Mouse (Mus musculus) induced T-regulatory cell, adult 2 months (primary cell): ENCODE results near the gene Ttc39b.
A peak's percentile ranks its signal among the peaks of the same experiment; 100 is the strongest.

Experiments used
- DNase-seq: peaks from one replicate; pipeline ENCODE4 v3.0.0-alpha.2; 2012; ENCODE audit warnings: low read depth

Gene Ttc39b

DNA sequence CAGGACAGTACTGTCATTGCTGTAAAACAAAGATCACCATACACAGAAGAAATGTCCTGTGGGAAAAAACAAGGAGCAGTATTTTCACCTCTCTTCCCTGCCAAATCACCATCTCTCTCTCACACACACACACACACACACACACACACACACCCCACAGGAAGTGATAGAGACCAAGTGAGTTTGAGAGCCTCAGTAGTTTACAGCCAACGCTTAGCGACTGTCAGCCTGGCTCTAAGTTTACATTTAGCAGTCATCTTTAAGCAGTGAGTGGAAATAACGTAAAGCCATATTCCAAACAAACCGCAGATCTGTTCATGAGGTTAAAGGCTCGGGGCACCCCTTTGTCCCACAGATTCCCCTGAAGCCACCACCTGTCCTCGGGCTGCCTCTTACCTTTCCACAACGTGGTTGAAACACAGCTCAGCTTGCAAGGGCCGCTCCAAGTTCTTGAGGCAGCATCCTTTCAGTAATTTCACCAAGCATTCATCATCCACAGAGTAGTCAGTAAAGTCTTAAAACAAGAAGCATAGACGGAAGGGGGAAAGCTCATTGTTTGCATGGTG, 91.7 kb downstream of the Ttc39b start:
- DNase-seq = no peak

DNA sequence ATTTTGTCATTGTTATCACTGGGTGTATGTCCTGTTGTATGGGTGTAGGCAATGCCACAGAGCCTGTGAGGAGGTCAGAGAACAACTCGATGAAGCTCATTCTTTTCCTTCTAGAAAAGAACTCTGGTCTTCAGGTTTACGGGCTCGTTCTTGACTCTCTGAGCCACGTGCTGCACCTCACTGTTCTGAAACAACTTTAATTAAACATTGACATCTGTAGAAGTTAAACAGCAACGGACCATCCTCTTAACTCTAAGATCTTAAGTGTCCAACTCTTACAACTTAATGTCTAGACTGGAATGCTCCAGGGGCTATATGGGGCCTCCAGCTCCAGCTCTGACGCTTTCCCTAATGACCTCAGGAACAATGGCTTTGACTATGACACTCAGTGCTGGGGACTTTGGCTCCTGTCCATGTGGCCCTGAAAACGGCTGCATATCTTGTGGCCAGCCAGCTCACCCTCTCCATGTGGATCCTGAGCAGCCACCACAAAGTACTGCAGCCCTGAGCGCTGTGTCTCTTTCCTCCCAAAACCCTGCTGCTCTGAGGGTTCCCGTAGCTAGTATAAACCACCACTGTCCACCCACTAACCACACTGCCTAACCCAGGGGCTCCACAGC, 95.3 kb downstream of the Ttc39b start:
- DNase-seq = no peak

DNA sequence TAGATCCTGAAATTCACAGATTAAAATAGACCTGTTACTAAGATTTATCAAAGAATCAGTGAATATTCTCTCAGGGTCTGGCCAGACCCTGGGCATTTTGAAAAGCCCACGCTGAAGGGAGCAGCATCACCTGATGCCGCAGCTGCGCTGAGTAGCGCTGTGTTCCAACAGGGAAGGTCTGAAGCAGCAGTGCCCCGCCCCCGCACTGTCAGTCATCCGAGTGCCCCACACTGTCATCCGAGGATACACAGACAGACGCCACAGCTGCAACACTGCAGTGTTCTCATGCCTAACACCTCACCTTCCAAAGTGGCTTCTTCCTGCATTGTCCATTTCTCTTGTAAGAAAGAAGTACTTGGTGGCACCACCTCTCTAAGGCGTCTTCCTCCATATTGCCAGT, 96.0 kb downstream of the Ttc39b start:
- DNase-seq = no peak

DNA sequence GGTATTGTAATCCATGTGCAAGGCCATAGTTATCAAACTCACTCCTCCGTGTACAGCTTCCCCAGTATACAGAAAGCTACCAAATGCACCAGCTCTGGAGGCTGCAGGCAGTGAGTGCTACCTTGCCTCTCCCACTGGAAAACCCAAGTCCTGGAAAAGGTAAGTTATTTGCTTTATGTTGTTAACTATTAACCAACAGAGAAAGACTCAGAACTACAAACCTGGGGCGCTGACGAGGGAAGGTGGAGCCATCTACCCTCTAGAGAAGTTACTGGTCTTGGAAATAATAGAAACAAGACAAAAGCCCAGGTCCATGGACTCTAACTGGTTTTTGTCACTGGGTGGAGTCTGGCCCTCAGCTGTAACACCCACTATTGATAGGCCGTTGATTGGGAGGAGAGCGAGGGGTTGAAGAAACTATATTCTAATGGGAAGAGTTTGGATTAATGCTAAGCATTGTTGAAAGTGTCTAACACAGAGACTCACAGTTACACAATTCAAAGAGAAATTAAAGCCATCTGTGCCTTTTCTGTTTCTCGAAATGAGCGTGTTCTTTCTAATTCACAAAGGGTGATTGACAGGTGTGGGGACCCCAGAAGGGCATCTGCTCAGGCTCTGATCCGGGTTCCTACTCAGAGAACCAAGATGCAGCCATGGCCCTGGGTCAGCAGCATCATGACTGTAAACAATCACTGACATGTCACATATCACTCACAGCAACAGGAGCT, 98.3 kb downstream of the Ttc39b start:
- DNase-seq = no peak

DNA sequence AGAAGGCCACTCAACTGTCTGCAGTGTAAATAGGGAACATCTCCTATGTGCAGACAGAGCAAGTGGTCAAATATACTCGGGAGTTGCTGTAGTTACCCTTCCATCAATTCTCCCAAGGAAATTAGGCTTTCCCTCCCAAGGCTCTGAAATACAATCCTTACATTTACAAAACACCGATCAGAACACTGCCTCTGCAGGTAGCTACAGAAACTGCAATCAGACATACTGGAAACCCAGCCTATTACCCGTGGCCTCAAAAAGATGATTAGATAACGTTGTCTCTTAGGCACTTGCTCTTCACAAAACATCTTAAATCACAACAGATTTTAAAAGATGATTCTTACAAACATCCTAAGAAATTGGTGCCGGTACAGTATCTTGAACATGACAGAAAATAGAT, 99.8 kb downstream of the Ttc39b start:
- DNase-seq = peak; percentile 61

DNA sequence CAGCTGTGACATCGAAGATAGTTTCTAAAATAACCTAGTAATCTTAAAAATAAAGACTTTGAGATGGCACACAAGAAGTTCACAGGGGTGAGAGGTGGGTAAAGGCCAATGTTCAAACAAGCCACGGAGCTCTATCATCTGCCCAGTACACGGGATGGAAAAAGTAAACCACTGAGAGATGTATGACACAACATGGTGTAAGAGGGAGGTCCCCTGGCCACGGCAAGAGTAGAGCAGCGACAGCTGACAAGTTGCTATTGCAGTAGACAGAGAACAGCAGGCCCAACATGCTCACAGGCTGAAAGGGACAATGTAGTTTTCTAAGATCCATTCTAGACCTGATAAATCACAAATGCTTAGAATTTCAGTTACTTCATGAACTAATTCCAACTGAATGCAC, 100.9 kb downstream of the Ttc39b start:
- DNase-seq = no peak

DNA sequence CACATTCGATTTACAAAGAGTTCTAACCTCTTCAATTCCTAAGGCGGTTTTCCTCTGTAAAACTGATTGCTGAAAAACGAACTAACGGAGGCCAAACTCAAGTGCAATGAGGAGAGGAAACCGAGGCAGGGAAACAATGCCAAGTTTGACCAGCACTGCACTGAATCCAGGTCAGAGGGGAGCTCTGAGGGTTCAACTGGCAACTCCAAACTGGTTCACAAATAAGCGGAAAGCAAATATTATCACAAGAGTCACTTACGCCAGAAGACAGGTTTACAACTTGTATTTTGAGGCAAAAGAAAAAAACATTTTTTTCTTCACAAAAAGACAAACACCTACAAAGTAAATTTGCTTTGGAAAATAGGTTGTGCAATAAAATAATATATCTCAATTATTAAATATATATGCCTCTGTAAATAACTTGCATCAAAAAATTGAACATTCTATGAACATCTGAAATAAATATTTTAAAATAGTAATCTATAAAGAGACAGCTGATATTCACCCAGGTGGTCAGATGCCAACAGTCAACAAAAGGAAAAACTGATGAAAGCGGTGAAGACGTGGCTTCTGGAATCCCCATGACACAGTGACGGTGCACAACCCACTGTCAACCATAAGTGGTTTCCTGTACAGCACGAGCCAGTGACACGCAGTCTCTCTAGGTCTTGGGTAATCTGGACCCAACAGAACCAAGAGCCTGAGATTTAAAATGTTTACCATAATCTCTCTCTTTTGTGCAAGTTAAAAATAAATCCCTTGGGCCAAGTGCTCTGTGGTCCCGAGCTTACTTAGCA, 103.1 kb downstream of the Ttc39b start:
- DNase-seq = no peak

DNA sequence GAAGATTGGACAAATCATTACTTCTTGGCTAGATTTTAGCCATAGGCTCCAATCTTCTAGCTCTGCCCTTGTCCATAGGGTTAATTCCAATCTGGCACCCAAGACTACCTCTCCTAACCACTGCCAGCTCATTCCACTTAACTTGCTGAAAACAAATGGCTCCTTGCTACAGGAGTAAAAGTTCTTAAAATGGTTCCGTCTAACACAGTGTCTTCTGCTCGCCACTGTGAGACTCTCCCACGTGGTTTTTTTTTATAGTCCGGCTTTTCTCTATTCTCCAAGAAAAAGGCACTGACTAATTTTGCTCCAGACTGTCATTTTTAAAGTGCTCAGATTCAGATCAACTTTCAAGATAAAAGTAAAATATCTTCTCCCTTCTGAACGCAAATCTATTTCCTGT, 104.8 kb downstream of the Ttc39b start:
- DNase-seq = no peak

DNA sequence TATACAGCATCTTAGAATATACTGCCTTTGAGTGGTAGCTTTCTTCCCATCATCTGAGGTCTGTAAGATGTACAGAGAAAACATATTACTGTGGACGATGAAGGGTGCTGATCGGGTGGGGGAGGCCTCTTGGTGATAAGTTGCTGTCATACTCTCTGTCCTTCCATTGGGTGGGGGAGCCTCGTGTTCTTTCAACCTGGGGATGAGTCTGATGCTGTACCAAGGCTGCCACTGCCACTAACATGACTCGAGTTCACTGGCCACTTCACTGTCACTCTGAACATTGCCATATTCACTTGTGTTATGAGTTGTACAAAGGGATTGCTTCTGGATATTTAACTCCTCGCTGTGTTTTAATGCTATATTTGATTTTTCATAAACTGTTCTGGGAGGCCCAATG, 106.9 kb downstream of the Ttc39b start:
- no peak for DNase-seq

DNA sequence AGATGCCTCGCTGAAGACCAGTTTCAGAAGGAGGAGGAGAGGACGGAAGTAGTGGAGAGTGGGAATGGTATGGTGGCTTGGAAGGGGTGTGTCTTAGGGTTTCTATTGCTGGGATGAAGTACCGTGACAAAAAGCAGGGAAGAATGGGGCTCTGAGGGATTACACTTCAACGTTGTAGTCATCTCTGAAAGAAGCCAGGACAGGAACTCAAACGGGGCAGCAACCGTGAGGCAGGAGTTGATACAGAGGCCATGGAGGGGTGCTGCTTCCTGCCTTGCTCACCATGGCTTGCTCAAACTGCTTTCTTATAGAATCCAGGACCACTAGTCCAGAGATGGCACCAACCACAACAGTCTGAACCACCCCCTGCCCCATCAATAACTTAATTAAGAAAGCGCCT, 107.7 kb downstream of the Ttc39b start:
- no peak for DNase-seq

DNA sequence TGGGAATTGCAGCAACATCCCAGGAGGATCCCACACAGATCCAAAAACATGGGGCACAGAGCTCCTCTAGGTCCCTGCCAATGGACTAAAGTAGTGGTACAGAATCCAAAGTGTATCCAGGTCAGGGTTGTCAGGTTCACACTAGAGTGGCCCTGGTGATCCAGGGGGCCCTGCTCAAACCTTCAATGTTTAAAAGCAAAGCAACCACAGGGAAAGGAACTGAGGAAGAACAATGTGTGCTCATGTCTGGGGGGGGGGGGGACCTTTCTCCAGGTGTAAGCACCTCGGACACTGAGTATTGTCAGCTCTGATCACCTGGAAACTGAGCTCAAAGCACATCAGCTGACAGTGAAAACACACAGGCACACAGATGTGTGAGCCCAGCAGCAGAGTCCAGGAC, 108.3 kb downstream of the Ttc39b start:
- DNase-seq = no peak

DNA sequence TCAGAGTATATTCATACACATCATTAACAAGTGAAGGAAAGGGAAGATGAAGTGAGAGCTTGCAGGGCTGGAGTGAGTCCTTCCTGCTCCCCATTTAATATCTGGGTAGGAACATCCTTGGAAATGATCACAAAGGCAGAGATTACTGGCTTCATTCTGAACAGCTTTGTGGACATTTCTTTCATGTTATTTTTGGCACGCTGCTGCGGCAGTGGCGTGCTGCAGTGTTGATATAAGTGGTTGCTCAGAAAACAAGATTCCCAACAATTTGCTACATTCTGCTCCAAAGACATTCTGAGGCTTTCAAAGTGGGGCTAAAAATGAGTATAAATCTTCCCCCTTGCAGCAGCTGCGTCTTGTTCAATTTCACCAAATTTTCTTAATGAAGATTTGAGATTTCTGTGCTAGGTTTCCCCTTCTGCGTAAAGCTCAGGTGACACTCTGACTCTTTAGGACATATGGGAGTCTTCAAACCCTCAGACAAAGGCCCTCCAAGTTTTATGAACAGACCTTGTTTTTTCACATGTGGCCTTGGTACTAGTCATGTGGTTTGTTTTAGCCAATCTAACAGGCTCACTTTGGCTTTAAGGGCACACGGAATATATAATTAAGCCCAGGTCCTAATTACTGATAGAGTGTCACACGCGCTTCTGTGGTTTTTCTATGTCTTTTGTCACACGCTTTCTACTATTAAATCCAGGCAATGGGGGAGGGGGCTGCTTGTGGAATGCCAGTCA, 109.1 kb downstream of the Ttc39b start:
- no peak for DNase-seq

DNA sequence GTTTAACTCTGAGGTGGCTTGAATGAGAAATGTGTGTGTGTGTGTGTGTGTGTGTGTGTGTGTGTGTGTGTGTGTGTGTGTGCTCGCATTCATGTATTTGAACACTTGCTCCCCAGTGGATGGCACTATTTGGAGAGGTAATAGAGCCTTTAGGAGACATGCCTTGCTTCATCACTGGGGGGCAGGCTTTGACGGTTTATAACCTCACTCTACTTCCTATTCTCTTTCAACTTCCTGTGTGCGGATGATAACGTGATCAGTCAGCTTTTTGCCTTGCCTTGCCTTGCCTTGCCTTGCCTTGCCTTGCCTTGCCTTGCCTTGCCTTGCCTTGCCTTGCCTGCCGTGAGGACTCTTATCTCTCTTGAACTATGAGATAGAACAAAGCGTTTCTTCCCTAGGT, 110.3 kb downstream of the Ttc39b start:
- DNase-seq = peak; percentile 32

DNA sequence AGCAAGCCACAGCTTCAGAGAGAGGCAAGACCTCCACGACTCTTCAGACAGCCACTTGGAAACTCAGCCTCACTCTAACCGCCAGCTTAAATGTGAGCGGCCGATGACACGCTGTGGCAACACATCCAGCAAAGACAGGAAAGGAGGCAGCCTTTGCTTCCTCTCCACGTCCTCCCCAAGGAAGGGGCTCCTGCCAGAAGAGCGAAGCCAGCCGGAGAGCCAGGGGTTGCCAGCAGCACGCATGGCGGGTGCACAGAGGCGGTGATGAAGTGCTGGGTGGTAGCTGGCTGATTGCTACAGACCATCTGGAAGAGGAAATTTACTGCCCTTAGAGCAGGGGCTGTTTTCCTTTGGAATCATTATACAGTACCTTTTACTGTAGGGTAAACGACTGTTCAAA, 112.3 kb downstream of the Ttc39b start:
- no peak for DNase-seq

DNA sequence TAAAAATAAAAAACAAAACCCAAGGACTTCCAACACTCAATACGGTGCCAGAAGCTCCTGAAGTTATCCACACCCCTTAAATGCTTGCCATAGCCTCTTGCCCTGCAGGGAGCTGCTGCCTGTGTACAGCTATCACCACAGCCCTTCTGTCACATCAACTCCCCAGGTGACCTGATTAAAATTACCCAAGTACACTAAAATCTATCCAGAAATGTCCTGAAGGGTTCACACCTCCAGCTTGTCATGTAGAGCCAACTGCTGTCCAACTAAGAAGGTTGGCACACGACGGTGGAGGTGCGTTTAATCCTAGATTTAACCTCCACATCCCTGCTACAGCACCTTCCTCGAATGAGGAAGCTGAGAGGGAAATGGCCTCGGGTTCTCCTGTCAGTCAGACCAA, 113.6 kb downstream of the Ttc39b start:
- DNase-seq = no peak

DNA sequence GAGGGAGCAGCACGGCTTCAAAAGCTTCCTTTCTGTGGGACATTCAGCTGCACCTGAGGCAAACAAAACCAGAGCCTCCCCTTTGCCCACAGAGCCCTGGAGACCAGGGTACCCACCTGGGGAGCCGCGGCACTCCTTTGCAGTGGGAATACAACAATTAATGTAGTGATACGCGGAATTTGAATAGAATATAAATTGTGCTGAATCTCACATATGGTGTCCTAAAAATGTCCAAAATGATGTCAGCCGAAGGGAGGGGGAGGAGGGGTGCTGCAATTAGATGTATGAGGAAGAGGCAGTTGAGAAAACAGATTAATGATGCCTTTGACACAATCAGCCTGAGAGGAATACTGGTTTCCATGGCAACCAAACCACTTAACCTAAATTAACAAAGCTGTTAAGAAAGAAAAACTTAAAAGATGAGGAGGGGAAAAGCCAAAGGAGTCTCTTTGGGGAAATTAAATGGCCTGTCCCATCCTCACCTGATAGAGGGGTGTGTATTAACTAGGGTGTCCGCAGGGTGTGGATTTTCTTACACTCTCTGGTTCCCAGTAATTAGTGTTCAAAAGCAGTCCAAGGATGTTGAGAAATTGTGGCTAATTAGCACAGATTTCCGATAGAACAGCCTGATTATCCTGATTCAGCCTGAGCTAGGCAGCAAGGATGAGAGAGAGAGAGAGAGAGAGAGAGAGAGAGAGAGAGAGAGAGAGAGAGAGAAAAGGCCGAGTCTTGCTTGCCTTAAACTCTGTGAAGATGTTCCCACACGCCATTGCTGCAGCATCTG, 117.1 kb downstream of the Ttc39b start:
- DNase-seq = no peak

DNA sequence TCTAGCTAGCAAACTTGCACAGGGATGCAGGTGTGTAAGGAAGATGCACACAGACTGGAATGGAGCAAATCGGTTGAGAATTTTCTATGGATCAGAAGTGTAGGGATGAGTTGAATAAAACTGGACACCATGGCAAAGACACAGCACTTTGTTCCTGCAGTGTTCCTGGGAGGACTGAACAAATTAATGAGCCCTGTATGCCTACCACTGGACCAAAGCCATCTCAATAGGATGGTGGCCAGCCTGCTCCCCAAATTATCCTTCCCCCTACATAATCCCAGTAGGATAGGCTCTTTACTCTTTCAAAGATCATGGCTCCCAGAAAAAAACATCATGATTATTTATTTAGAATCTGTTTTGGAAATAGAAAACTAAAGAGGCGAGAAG, 117.6 kb downstream of the Ttc39b start:
- no peak for DNase-seq

DNA sequence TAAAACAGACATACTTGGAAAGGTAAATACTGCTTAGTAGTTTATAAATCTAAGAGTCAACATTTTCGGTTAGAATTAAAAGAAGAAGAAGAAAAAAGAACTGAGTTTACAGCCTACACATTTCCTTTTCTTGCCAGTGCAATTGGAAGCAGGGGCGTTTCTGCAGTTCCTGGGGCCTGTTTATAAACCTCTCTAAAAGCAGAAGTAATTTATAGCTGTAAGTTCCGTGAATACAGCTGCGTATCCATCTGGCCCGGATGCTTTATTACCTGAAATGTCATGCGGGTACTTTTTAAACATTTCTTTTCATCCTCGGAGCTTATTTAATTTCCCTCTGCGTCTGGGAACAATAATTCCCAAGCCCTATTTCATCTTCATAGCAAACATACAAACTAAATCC, 124.7 kb downstream of the Ttc39b start:
- no peak for DNase-seq

DNA sequence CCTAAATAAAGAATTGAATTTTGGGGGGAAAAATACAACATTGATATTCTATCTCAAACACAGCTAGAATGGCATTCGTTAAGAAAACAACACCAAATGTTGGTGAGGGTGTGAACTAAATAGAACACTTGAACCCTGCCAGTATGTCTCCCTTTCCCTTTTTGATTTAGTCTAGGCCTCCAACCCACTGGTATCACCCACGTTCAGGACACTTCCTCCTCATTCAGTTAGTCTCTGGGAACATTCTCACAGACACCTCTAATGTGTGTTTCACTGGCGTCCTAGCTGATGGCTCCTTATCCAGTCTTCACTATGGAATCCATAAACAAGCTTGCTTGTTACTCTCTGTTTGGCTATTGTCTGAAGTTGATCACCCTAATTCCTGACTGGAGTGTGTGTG, 125.9 kb downstream of the Ttc39b start:
- DNase-seq = no peak

DNA sequence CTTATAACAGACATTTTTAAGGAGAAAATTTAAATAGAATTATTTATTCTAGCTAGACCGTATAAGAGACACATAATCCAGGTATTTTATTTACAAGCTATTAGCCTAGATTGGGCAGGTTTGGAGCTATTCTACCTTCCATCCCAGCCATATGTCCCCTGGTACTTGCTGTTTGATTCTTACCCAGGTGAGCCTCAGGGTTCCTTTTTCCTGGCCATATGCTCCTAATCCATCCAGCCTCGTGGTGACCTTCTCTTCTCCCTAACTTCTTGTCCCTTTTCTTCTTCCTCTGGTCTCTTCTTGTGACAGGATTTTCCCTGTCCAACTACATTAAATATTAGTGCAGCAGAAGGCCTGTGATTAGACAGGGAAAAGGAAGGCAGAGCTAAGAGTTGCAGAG, 134.3 kb downstream of the Ttc39b start:
- DNase-seq = no peak

DNA sequence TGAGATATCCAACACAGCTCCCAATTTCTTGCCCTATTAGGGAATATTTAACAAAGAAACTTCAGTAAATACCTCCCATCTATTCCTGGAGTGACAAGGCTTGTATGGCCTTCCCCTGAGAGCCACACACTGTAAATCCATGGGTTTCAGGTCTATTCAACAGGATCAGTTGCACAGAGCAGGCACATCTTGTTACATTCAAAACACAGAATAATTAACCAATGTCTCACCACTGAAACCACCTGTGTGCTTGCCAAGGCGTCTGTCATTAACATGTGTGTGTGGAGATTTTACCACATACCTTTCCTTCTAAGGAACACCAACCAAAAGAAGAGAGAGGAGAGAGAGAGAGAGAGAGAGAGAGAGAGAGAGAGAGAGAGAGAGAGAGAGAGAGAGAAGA, 136.7 kb downstream of the Ttc39b start:
- DNase-seq = no peak

DNA sequence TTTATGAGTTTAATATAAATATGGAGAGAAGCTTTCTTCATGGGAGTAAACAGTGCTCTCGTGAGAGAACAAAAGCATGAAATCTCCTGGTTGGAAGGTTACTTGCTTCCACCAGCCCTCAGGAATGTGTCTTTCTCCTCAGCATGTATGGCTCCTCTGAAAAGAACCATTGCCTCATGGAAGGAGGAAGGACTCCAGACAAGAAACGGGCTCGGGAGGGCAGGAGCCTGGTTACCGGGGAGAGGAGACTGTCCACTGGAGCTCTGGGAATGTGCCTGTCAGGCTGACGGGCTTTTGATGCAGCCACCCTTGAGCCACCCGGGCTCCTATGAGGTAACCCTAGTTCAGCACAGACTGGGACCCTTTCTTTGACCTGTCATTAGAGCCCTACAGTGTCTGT, 137.6 kb downstream of the Ttc39b start:
- DNase-seq = no peak
